Mouse (Mus musculus): ENCODE measurements around the gene Pzp.
A peak's percentile ranks its signal among the peaks of the same experiment; 100 is the strongest.

Gene Pzp

DNA sequence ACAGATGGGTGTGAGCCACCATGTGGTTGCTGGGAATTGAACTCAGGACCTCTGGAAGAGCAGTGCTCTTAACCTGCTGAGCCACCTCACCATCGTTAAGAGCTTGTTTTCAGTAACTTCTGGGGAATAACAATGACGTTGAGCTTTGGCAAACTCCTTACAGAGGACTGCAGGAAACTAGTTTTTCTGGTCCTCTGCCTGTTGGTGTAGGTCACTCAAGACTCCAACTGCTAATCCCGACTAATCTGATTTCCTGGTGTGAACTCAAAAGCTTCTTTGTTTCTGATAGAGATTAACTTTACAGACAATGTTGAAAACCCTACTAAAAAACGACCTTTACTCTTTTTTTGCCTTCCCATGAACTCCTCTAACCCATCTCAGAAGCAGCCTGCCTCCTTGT is 49.0 kb downstream of the Pzp start:
- no peak for DNase-seq

GRCm38 (mm10) chr6:128474112-128474511 is 52.4 kb downstream of the Pzp start:
- no peak for DNase-seq

DNA sequence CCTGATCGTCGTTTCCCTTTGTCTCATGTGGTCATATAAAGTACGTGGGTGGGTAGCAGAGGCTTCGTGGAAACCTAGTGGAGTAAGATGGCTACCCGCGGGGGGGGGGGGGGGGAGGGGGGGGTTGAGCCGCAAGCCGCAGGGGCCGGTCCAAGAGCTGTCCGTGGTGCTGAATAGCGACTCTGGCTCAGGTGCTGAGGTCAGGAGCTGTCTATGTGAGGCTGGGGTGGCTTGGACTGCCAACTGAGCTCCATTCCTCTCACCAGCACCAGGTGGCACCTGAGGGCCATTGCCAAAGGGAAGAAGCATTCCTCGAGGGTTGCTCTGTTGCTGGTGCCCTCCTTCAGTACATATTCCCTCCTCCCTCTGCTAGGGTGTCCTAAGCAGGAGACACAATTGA is 57.1 kb downstream of the Pzp start:
- DNase-seq, result peak in 1 of 2 experiments; percentile 21

- peak in 1 of 2 experiments; percentile 32 for DNase-seq
These were observed 59.2 kb downstream of the Pzp start for GRCm38 (mm10) chr6:128467298-128467697.

GRCm38 (mm10) chr6:128466563-128466962 is 60.0 kb downstream of the Pzp start:
- DNase-seq, result no peak

GRCm38 (mm10) chr6:128466043-128466442 is 60.5 kb downstream of the Pzp start:
- DNase-seq, result no peak

- no peak for DNase-seq
These were observed 61.5 kb downstream of the Pzp start for GRCm38 (mm10) chr6:128464996-128465395.

GRCm38 (mm10) chr6:128461606-128462005 is 64.9 kb downstream of the Pzp start:
- no peak for DNase-seq

- no peak for DNase-seq
These were observed 65.6 kb downstream of the Pzp start for GRCm38 (mm10) chr6:128460729-128461503.

DNA sequence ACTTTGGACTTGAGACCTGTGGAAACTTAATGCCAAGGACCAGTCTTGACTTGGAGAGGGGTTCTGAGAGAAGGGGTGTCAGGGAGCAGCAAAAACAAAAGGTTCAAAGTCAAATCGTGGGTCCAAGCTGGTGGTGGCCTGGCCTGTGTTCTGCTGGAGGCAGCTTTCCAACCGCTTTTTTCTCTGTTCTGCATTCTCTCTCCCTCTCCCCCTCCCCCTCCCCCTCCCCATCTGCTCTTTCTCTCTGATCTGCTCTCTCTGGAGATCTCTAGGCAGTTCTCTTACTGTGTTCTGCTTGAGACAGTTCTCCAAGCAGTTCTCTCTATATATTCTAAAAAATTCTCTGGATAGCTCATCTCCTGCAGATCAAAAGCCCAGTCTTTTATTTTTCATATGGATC is 66.2 kb downstream of the Pzp start:
- peak; percentile 62 for DNase-seq

DNA sequence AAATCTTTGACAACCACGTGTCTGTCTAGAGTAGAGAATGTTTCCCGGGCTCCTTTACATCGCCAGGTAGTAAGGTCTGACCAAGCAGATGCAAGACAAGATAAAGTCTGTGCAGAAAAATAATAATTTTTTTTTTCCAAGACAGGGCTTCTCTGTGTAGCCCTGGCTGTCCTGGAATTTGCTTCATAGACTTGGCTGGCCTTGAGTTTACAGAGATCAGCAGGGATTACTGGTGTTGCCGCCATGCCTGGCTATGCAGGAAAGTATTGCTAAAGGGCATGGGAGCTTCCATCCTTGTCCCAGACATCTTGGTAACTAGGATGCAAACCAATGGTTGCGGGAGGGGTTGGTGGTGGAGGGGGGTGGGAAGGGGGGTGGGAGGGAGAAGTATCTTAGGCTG is 69.3 kb downstream of the Pzp start:
- no peak for DNase-seq

- no peak for DNase-seq
These were observed 70.5 kb downstream of the Pzp start for GRCm38 (mm10) chr6:128455835-128456605.

DNA sequence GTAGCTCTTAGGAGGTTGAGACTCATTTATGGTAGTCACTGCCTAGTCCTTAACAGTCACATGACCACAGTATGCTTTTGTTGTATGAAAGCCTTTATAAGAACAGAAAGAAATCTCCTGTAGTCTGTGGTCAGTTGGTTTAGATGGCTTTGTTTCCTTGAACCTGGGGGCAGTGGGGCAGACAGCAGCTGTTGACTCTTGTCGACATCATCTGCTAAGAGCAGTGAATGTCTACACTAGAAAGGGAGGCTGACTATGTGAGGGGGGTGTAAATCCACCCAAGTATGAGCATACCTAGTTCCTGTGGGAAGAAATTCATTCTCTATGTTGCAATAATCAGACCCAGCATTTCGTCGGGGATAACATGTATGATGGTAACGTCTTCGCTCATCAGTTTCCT is 79.5 kb downstream of the Pzp start:
- DNase-seq, result no peak

- DNase-seq, result peak; percentile 81 to 88
These were observed 80.6 kb downstream of the Pzp start for GRCm38 (mm10) chr6:128445761-128446535.

GRCm38 (mm10) chr6:128440238-128440637 is 86.3 kb downstream of the Pzp start:
- no peak for DNase-seq

DNA sequence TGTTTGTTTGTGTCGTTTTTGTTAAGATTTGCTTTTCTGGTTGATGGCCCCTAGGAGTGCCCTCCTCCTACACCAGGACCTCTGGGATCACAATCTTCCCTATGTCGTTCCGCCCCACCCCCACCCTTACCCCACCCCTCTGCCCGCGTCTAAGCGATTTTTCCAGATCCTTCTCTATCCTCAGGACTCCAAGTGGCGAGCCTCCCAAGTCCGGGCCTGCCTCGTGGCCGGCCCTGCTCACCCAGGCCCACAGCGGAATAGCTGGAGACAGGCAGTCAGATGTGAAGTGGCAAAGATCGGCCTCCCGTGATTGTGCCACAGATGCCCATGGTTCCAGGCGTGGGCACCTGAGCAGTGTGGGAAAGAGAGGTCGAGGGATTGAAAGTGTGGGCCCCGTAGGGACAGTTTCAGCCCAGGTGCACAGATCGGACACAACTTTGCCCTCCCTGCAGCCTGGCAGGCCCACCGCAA is 87.6 kb downstream of the Pzp start:
- DNase-seq, result peak in 1 of 2 experiments; percentile 40

DNA sequence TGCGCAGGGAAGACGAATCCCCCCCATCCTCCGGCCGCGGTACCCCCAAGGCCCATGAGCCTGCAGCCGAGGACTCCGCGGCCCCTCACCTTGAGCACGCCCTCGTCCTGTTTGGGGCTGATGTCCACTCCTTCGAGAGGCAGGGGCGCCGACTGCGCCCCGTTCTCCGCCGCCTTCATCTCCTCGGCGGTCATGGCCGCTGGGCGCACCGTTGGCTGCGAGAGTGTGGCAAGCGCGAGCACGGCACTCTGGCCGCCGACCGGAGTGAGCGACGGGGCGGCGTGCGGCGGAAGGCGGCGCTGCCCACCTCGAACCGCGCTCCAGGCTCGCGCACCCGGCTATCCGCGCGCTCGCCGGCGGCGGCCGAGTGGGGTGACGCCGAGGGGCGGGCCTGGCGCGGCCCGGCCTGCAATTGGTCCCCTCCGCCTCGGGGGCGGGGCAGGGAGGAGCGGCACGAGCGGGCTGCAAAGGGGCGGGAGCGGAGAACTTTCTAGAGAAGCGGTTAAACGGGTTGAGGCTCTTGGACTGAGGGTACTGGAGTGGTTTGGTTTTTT is 88.1 kb downstream of the Pzp start, which contains the start of gene Fkbp4:
Gene Fkbp4, minus strand, starts transcription at position 361 of the 554 bp plus-strand sequence.
- DNase-seq, result peak; percentile 96 to 97

DNA sequence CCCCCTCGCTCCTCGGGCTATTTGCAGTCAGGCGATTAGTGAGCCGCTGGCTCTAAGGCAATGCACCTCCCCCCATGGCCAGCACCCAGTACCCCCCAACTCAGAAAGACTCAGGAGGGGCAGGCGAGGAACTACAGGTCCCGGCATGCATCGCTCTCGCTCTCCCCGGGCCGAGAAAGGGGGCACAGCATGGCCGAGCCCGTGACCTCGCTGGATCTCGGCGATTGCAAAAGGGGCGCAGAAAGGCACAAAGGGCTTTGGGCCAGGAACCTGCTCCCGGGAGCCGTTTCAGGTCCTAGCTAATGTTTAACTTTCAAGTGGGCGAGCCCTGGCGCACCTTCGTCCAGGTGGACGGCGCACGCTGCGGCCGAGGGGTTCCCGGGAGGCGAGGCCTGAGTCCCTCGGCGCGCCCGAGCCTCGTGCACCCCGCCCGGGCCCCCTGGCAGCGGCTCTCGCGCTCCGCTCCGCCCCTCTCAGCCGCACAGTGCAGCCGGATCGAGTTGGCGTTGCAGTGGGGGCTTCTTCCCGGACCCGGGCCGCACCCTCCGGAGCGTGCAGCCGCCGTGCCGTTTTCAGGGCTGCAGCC is 88.7 kb downstream of the Pzp start:
- peak; percentile 83 to 86 for DNase-seq

GRCm38 (mm10) chr6:128437288-128437687 is 89.2 kb downstream of the Pzp start:
- DNase-seq, result no peak

- DNase-seq, result peak in 1 of 2 experiments; percentile 29
These were observed 90.0 kb downstream of the Pzp start for GRCm38 (mm10) chr6:128436356-128437005.

GRCm38 (mm10) chr6:128435474-128435873 is 91.0 kb downstream of the Pzp start:
- DNase-seq, result peak; percentile 88 to 89

Data from cerebellum, postnatal 10 days (tissue).